Mouse (Mus musculus) forebrain, embryonic 14.5 days (tissue): ENCODE measurements around the gene Sin3a. TPM values are rescaled to one million over a fixed set of nuclear protein-coding genes. Genes with fewer than 3 reads are reported as not detected.

Experiments used
- ATAC-seq: fragments of 200-750 bp; cut with Nextera tagmentation; 2 replicates; pipeline ENCODE4 v1.8.0; 2017; ENCODE audit warnings: mild to moderate bottlenecking, moderate library complexity
- DNase-seq: peaks from one replicate; pipeline ENCODE4 v3.0.0-alpha.2; 2015; ENCODE audit warnings: low spot score
- H3K27ac ChIP-seq: fragments of 300-500 bp; sonication (generic); 2 replicates; pipeline ENCODE4 v1.5.1; 2014; ENCODE audit warnings: low read depth, mild to moderate bottlenecking, control low read depth, low read length, moderate library complexity
- H3K27me3 ChIP-seq: fragments of 300-500 bp; sonication (generic); replicated peaks from 2 replicates; pipeline ENCODE4 v1.6.1; 2014; ENCODE audit warnings: low read length, control low read depth, mixed read lengths; ENCODE audit not compliant: control insufficient read depth, insufficient read depth
- H3K36me3 ChIP-seq: fragments of 300-500 bp; sonication (generic); 2 replicates; pipeline ENCODE4 v1.6.1; 2014; ENCODE audit warnings: low read length, control low read depth; ENCODE audit not compliant: control insufficient read depth, insufficient read depth
- H3K4me1 ChIP-seq: fragments of 300-500 bp; sonication (generic); 2 replicates; pipeline ENCODE4 v1.6.1; 2014; ENCODE audit warnings: antibody characterized with exemption, low read length, control low read depth; ENCODE audit not compliant: control insufficient read depth, insufficient read depth
- H3K4me2 ChIP-seq: fragments of 300-500 bp; sonication (generic); 2 replicates; pipeline ENCODE4 v1.6.1; 2014; ENCODE audit warnings: mild to moderate bottlenecking, control low read depth, low read length
- H3K4me3 ChIP-seq: fragments of 300-500 bp; sonication (generic); 2 replicates; pipeline ENCODE4 v1.5.1; 2014; ENCODE audit warnings: low read depth, low read length, control low read depth
- H3K9ac ChIP-seq: fragments of 300-500 bp; sonication (generic); 2 replicates; pipeline ENCODE4 v1.6.1; 2014; ENCODE audit warnings: mild to moderate bottlenecking, low read length, control low read depth, moderate library complexity
- H3K9me3 ChIP-seq: fragments of 300-500 bp; sonication (generic); replicated peaks from 2 replicates; pipeline ENCODE4 v1.6.1; 2016; ENCODE audit warnings: low read length, control low read depth, mixed read lengths; ENCODE audit not compliant: control insufficient read depth
- WGBS: fragments of 180-500 bp; shearing (Covaris S2); extraction: QIAGEN DNeasy Blood & Tissue Kit; methylation state at CpG from one replicate; pipeline ENCODE4 v1.1.7; 2014; 5-methylcytosine and 5-hydroxymethylcytosine counted together
- polyA plus RNA-seq: library from polyadenylated mRNA; unstranded; fragments of >200 nt; fragmentation: Nextera tagmentation; extraction: Ambion mirVana; gene quantifications from 2 replicates; pipeline ENCODE4 v1.2.1, GENCODE M21; 2014

Sin3a gene
- polyA plus RNA-seq, 1 experiment from 2014 or later, result 28.5 TPM

GRCm38 (mm10) chr9:57141417-57142353 lies 69.8 kb downstream of the Sin3a start:
- no peak overlapping the region for H3K4me3 ChIP-seq
- WGBS, result 95% methylated on average over 17 of the region's 17 CpGs
- no peaks in the 10 kb centered on the region for H3K27me3 ChIP-seq
- no peak for ATAC-seq
- H3K27ac ChIP-seq, result no peak overlapping the region
- no peak overlapping the region for H3K9ac ChIP-seq
- no peaks in the 10 kb centered on the region for H3K4me1 ChIP-seq
- no peak overlapping the region for H3K4me2 ChIP-seq
- no peaks in the 10 kb centered on the region for H3K9me3 ChIP-seq
- peaks cover 68% of the 10 kb centered on the region for H3K36me3 ChIP-seq
- no peak for DNase-seq

GRCm38 (mm10) chr9:57143212-57143611 lies 71.4 kb downstream of the Sin3a start:
- 84% methylated on average over 11 of the region's 11 CpGs for WGBS
- Histone ChIP-seq H3K9ac (no peak overlapping the region), H3K9me3 (no peaks in the 10 kb centered on the region), H3K36me3 (peaks cover 53% of the 10 kb centered on the region), H3K27ac (no peak overlapping the region), H3K27me3 (no peaks in the 10 kb centered on the region), H3K4me1 (peaks cover 7% of the 10 kb centered on the region), H3K4me3 (no peak overlapping the region), H3K4me2 (no peak overlapping the region)
- ATAC-seq (no peak), DNase-seq (no peak)

DNA sequence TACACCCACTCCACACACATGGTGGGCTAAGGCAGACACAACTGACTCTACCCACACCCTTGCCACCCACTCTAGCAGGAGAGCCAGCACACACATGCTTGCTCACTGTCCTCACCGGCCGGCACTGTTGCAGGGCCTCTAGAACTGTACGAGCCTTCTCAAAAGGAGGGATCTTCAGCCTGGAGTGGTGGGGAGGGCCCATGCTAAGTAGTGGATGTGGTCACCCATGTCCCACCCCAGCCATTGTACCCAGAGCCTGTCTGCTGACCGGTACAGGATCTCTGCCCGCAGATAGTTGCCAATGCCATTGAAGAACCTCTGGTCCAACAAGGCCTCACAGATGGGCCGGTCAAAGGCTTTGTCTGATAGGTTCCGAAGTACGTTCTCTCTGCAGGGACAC lies 73.0 kb downstream of the Sin3a start:
- H3K36me3 ChIP-seq, result peaks cover 40% of the 10 kb centered on the region
- no peaks in the 10 kb centered on the region for H3K27me3 ChIP-seq
- no peak overlapping the region for H3K27ac ChIP-seq
- H3K9me3 ChIP-seq, result no peaks in the 10 kb centered on the region
- ATAC-seq (no peak), DNase-seq (no peak)
- peaks cover 11% of the 10 kb centered on the region for H3K4me1 ChIP-seq
- 88% methylated on average over 8 of the region's 8 CpGs for WGBS
- H3K4me3 ChIP-seq, result no peak overlapping the region
- no peak overlapping the region for H3K4me2 ChIP-seq
- no peak overlapping the region for H3K9ac ChIP-seq

GRCm38 (mm10) chr9:57146451-57147066 lies 74.7 kb downstream of the Sin3a start:
- Histone ChIP-seq H3K4me2 (no peak overlapping the region), H3K4me3 (no peak overlapping the region)
- no peak for ATAC-seq

GRCm38 (mm10) chr9:57147205-57148143 lies 75.6 kb downstream of the Sin3a start:
- DNase-seq (no peak), ATAC-seq (peak; percentile 47)
- no peaks in the 10 kb centered on the region for H3K27me3 ChIP-seq
- peak overlapping the region; percentile 67 for H3K9ac ChIP-seq
- peak overlapping the region; percentile 51 for H3K4me3 ChIP-seq
- no peaks in the 10 kb centered on the region for H3K9me3 ChIP-seq
- peak overlapping the region; percentile 54 for H3K4me2 ChIP-seq
- 8% methylated on average over 19 of the region's 19 CpGs for WGBS
- H3K4me1 ChIP-seq, result peaks cover 11% of the 10 kb centered on the region
- H3K36me3 ChIP-seq, result peaks cover 14% of the 10 kb centered on the region
- peak overlapping the region; percentile 86 for H3K27ac ChIP-seq

More at GRCm38 (mm10) chr9:57146451-57147066, 74.7 kb downstream of the Sin3a start:
- Histone ChIP-seq H3K27me3 (no peaks in the 10 kb centered on the region), H3K9ac (no peak overlapping the region), H3K27ac (no peak overlapping the region), H3K9me3 (no peaks in the 10 kb centered on the region), H3K4me1 (peaks cover 11% of the 10 kb centered on the region), H3K36me3 (peaks cover 23% of the 10 kb centered on the region)
- no peak for DNase-seq
- 87% methylated on average over 17 of the region's 17 CpGs for WGBS

DNA sequence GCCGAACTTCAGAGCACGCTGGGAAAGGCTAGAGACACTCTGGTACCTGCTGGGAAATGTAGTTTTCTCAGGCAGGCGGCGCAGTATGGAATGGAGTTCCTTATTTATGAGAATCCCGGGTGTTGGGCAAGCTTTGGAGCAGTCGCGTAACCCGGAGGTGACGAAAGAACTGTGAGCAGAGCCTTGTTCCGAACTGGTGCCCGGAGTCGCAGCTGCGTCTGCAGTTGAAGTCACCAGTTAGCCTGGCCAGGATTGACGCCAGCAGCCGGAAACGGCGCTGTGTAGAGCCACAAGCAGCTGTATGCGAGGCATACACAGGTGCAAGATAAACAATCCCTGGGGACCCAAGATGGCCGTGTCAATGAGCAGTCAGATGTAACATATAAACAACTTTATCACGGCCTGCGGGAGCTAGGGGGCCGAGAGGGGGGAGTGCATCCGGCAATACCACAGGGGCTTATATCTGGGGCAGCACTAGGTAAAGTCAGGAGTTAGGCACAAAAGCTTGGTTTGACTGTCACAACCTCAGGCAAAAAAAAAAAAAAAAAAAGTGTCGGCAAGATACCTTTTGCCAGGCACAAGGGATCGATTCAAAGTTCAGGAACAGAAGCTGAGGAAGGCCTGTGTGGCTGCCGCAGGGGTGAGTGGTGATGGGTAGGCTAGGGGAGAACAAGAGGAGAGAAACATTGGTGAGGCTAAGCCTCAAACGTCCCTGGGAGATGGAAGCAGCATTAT lies 76.5 kb downstream of the Sin3a start, which contains the start of gene Neil1:
TSS of gene Neil1 (minus strand) at position 162 of the 735 bp plus-strand sequence.
- peak within 1 kb of the TSS; percentile 86 for H3K27ac ChIP-seq
- H3K4me1 ChIP-seq, result peaks cover 11% of the 10 kb centered on the region
- WGBS, result under 1% methylated on average over 27 of the region's 27 CpGs
- H3K4me3 ChIP-seq, result peak within 1 kb of the TSS; percentile 51
- DNase-seq, result peak; percentile 97
- no peaks in the 10 kb centered on the region for H3K9me3 ChIP-seq
- peak within 1 kb of the TSS; percentile 54 for H3K4me2 ChIP-seq
- H3K9ac ChIP-seq, result peak within 1 kb of the TSS; percentile 67
- no peaks in the 10 kb centered on the region for H3K27me3 ChIP-seq
- peaks cover 9% of the 10 kb centered on the region; the same call in 1 of the 2 replicates for H3K36me3 ChIP-seq
- ATAC-seq, result peak; percentile 94

GRCm38 (mm10) chr9:57149021-57149420 lies 77.2 kb downstream of the Sin3a start:
- ATAC-seq (no peak), DNase-seq (no peak)
- Histone ChIP-seq H3K27me3 (no peaks in the 10 kb centered on the region), H3K4me2 (peak overlapping the region; percentile 54), H3K27ac (peak overlapping the region; percentile 86; the same call in 1 of the 2 replicates), H3K4me3 (peak overlapping the region; percentile 51), H3K36me3 (peaks cover 7% of the 10 kb centered on the region; the same call in 1 of the 2 replicates), H3K4me1 (peaks cover 11% of the 10 kb centered on the region), H3K9ac (peak overlapping the region; percentile 67; the same call in 1 of the 2 replicates), H3K9me3 (no peaks in the 10 kb centered on the region)
- 69% methylated on average over 6 of the region's 6 CpGs for WGBS

DNA sequence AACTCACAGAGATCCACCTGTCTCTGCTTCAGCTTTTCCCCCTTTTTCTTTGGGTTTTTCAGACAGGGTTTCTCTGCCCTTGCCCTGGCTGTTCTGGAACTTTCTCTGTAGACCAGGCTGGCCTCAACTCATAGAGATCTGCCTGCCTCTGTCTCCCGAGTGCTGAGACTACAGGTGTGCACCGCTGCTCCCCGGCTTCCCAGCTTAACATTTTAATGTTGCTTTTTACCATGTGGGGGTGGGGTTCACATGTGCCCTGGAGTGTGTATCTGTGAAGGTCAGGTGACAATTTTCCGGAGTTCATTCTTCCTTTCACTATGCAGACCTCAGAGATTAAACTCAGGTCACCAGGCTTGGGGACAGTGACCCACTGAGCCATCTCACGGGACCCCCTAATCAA lies 78.4 kb downstream of the Sin3a start:
- WGBS, result 87% methylated on average over 5 of the region's 5 CpGs
- no peak overlapping the region for H3K27ac ChIP-seq
- H3K4me3 ChIP-seq, result no peak overlapping the region
- ATAC-seq (no peak), DNase-seq (no peak)
- 0 out of 2 replicates have a peak, but pooled peaks cover 3% of the 10 kb centered on the region for H3K36me3 ChIP-seq
- no peak overlapping the region for H3K9ac ChIP-seq
- H3K9me3 ChIP-seq, result no peaks in the 10 kb centered on the region
- H3K4me1 ChIP-seq, result peaks cover 11% of the 10 kb centered on the region
- no peaks in the 10 kb centered on the region for H3K27me3 ChIP-seq
- H3K4me2 ChIP-seq, result no peak overlapping the region
